Mouse (Mus musculus) kidney, adult 9 months (tissue): ENCODE measurements around the gene Tmem198.

ENCODE experiments used
- DNase-seq: peaks from one replicate; pipeline ENCODE4 v3.0.0; 2022

Tmem198 gene

GRCm38 (mm10) chr1:75478916-75479634 lies at the start of gene Tmem198, which contains the start of gene Chpf:
Gene Tmem198 (plus strand): TSS chr1:75479532.
Gene Chpf (minus strand): TSS chr1:75479307.
- peak; percentile 98 for DNase-seq

- peak; percentile 86 for DNase-seq
Measured at GRCm38 (mm10) chr1:75435475-75436328, 43.6 kb upstream of the Tmem198 start, which contains the start of gene Gmppa. Gene Gmppa (plus strand): TSS chr1:75435930.

- no peak for DNase-seq
Measured at GRCm38 (mm10) chr1:75438782-75439181, 40.5 kb upstream of the Tmem198 start.

- DNase-seq, result no peak
Measured at GRCm38 (mm10) chr1:75440661-75441060, 38.7 kb upstream of the Tmem198 start.

- no peak for DNase-seq
Measured at GRCm38 (mm10) chr1:75441471-75441996, 37.8 kb upstream of the Tmem198 start.

- no peak for DNase-seq
Measured at GRCm38 (mm10) chr1:75442171-75442570, 37.2 kb upstream of the Tmem198 start.

GRCm38 (mm10) chr1:75442811-75443210 lies 36.5 kb upstream of the Tmem198 start:
- no peak for DNase-seq

- DNase-seq, result no peak
Measured at GRCm38 (mm10) chr1:75443247-75444024, 35.9 kb upstream of the Tmem198 start.

GRCm38 (mm10) chr1:75444208-75444607 lies 35.1 kb upstream of the Tmem198 start:
- DNase-seq, result no peak

- no peak for DNase-seq
Measured at GRCm38 (mm10) chr1:75445141-75445701, 34.1 kb upstream of the Tmem198 start.

GRCm38 (mm10) chr1:75445751-75446611 lies 33.4 kb upstream of the Tmem198 start:
- DNase-seq, result peak; percentile 71

- no peak for DNase-seq
Measured at GRCm38 (mm10) chr1:75446656-75447055, 32.7 kb upstream of the Tmem198 start.

- no peak for DNase-seq
Measured at GRCm38 (mm10) chr1:75447265-75448051, 31.9 kb upstream of the Tmem198 start.

- no peak for DNase-seq
Measured at GRCm38 (mm10) chr1:75448052-75448431, 31.3 kb upstream of the Tmem198 start.

- no peak for DNase-seq
Measured at GRCm38 (mm10) chr1:75448937-75449336, 30.4 kb upstream of the Tmem198 start.

GRCm38 (mm10) chr1:75449377-75450135 lies 29.8 kb upstream of the Tmem198 start:
- no peak for DNase-seq

GRCm38 (mm10) chr1:75450314-75451005 lies 28.9 kb upstream of the Tmem198 start, which contains the start of gene Asic4:
Gene Asic4 (plus strand): TSS chr1:75450436.
- no peak for DNase-seq

- no peak for DNase-seq
Measured at GRCm38 (mm10) chr1:75451900-75452299, 27.4 kb upstream of the Tmem198 start.

GRCm38 (mm10) chr1:75455433-75455832 lies 23.9 kb upstream of the Tmem198 start:
- no peak for DNase-seq
